Mouse (Mus musculus) thymus, postnatal 4 days (tissue): ENCODE data around the gene Ick.
"Not testable (repeated sequence)": the region's sequence is repeated elsewhere in the genome, so short reads cannot be mapped to it uniquely, and the experiment has no call there.

Experiments used
- DNase-seq: peaks from one replicate; pipeline ENCODE4 v3.0.0; 2021

The Ick gene

DNA sequence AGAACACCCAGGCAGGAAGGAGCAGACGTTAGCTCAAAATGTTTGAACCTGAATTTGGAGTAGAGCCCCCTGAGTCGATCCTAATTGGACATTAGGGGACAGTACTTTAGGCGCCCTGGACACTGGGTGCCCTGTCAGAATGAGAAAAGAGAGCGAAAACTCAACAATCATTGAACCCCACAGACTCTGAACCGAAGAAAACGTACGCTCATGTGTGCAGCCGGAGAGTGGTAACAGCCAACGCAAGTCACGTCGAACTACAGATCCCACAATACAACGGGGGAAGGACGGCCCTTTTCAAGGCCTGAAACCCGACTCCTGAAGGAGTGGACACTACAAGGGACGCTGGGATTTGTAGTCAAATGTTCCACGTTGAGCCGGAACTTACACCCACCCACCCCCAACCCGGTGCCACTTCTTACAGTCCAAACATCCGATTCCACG lies at the start of gene Ick, which contains the start of gene Fbxo9:
Gene Ick (plus strand): TSS at position 397 of the 444 bp plus-strand sequence.
Gene Fbxo9 (minus strand): TSS at position 270 of the 444 bp plus-strand sequence.
- peak; percentile 81 for DNase-seq

DNA sequence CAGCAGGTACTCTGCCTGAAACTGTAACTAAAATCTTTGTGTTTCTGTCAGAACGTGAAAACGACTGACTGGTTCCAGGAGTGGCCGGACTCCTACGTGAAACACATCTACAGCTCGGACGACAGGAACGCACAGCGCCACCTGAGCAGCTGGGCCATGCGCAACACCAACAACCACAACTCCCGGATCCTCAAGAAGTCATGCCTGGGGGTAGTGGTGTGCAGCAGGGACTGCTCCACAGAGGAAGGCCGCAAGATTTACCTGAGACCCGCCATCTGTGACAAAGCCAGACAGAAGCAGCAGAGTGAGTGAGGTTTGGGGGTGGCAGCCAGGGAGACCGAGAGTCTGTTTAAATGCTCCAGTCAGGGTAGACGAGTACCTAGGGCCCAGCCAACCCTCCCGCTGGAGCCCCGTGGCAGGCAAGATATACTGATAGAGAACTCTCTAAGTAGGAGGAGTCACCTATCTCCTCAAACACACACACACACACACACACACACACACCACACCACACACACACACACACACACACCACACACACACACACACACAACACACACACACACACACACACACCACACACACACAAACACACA lies 49.4 kb upstream of the Ick start:
- DNase-seq = no peak

DNA sequence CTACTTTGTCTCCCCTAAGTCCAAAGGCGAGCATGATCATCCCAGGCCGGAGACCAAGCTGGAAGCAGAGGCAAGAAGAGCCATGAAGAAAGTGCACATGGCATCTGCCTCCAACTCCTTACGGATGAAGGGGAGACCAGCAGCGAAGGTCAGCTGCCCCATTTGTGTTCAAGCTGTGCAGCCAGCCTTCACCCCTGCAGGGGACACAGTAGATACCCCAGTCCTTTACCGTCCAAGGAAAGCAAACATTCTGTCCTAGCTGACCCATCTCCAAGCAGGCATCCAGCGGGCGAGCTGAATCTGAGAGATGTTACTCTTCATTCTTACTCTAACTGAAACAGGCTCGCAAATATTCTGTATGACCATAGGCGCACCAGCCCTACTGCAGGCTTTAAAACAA lies 46.6 kb upstream of the Ick start:
- DNase-seq = no peak

DNA sequence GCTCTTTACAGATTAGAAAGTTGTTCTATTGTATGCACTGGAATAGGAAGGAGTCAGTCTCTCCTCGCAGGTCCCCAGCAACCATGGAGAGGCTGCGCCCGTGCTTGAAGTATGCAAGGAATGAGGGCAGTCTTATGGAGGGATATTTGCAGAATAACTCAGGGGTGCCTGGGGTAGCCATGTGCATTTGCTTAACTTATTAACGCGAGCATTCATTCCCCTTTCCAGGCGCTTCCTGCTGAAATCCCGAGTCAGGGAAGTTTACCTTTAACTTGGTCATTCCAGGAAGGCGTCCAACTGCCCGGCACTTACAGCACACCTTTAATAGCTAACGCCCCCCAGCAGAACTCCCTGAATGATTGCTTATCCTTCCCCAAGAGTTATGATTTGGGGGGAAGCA lies 44.9 kb upstream of the Ick start:
- DNase-seq = no peak

DNA sequence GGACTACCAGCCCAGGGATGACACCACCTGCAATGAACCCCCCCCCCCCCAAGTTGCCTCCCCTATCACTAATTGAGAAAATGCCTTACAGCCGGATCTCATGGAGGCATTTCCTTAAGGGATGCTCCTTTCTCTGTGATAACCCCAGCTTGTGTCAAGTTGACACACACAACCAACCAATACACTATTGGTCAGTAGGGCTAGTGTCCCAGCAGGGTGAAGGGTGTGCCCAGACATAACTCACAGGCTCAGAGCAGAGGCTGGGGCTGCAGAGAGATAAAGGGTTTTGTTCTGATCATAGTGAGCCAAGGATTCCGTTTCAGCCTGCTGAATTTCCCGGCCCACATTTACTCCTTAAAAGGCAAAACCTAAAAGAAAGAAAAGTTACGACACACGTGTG lies 38.5 kb upstream of the Ick start:
- no peak for DNase-seq

DNA sequence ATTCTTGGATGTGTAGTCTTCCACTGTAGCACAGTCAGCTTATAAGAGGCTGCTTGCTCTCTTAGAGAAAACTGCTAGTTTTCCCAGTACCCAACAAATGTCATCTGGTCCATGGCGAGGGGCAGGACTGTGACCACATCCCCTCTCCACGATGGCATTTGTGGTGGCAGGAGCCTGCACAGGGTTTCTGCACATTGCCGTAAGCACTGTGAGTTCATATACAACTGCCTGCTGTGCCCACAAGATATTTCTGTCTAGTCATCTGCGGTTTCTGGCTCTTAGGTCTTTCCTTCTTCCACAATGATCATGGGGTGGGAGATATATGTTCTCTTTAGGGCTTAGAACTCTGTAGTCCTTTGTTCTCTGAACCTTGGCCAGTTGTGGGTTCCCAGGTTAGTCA lies 37.4 kb upstream of the Ick start:
- DNase-seq = no peak

DNA sequence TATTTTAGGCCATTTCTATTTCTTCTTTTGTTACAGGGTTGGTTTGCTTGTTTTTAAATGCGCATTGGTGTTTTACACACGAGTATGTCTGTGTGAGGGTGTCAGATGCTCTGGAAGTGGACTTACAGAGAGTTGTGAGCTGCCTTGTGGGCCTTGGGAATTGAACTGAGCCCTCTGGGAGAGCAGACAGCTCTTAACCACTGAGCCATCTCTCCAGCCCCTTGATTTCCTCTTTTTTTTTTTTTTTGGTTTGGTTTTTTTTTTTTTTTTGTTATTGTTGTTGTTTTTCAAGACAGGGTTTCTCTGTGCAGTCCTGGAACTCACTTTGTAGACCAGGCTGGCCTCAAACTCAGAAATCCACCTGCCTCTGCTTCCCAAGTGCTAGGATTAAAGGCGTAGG lies 35.7 kb upstream of the Ick start:
- not testable (repeated sequence) for DNase-seq

DNA sequence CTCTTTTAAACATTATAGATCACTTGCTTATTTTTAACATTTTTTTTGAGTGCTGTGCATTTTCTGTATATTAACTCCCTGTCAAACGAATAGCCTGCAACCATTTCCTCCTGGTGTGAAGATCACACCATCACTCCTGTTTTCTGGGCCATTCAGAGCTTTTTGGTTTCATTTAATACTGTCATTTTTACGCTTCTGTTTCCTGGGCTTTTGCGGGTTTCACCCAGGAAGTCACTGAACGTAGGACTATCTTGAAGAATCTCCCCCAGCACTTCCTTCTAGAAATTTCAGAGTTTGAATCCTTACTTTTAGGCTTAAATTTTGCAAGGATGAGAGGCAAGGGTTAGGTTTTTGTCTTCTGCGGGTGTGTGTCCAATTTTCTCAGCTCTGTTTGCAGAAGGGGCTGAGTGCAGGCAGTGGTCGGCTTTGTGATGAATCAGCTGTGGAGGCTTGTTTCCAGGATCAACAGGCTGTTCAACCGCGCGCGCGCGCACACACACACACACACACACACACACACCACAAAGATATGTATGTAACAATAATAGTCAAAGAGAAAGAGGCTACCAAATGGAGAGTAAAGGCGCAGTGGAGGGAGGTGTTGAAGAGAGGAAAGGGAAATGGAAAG lies 35.2 kb upstream of the Ick start:
- DNase-seq = peak; percentile 15

DNA sequence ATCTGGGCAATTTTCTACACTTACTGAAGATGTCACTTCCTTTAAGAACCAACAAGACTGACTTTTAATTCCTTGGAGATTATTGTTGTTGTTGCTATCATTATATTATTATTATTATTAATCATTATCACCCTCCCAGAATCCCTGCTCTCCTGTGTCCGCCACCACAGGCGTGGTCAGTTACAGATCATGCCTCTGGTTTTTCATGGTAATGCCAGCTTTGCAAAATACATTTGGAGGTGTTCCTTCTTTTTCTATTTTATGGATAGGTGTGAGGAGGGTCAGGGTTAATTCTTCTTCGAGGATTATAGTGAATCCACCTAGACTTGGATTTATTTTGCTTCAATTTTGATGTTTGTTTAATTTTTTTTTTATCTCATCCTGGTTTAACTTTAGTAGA lies 33.7 kb upstream of the Ick start:
- DNase-seq = no peak

DNA sequence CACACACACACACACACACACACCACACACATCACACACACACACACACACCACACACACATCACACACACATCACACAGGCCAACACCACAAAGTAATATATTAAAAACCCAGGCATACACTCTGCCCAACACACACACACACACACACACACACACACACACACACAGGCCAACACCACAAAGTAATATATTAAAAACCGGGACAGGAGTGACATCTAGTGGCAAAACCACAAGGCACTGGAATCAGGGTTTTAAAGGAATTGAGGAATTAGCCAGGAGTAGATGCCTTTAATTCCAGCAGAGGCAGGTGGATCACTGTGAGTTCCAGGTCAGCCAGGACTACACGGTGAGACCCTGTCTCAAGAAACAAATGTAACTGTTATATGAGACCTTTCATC lies 30.8 kb upstream of the Ick start:
- DNase-seq = no peak

DNA sequence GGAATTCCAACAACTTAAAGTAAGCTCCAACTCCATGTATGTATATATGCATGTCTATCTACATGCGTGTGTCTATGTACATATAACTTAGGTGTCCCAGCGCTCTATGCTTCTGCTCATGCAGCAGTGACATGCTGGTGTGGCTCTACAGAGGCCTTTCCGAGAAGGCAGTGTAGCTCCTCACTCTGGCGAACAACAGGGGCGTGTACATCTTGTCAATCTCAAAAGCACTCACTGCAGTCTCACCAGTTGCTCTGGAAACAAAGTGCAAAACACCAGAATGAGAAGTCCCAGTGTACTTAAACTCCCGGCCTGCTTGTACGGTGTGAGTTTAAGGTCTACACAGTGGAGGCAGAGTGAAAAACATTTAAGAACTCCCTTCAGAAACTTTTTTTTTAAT lies 27.2 kb upstream of the Ick start:
- DNase-seq = no peak

DNA sequence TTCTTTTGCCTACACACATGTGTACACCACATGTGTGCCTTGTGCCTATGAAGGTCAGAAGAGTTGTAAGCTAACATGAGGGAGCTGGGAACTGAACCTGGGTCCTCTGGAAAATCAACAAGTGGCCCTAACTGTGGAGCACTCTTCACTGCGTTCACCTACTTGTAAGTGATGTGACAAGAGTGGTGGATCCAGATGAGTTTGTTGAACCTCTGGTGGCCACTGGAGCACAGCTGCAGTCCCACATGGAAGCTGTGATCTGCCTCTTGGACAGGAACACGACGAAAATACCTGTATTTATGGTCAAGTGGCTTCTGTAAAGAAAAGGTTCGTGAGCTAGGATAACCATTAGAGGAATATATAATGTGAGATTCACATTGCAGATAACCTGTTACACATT lies 24.7 kb upstream of the Ick start:
- DNase-seq = no peak

DNA sequence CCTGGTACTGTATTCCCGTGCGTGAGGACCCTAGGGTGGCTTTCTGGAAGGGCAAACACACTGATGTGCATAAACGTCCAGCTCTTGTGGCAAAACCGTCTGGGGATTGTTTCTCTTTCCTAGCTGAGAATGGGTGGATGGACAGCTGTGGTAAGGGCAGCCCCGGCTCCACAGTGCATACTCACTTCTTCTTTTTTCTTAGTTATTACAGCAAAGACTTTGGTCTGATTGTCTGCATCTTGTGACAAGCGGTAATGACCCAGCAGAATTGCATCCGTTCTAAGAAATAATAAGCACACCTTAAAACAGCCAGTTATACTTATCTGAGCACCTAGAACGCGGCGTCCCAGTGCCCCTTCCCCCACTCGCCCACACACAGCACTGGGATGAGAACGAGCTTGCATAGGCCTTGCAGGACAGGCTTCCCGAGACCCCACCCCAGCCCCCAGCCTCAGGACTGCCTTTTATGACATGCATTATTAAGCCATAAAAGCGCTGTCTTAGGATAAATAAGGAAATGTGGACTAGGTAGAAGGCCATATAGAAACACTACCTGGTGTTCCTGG lies 23.2 kb upstream of the Ick start:
- no peak for DNase-seq

DNA sequence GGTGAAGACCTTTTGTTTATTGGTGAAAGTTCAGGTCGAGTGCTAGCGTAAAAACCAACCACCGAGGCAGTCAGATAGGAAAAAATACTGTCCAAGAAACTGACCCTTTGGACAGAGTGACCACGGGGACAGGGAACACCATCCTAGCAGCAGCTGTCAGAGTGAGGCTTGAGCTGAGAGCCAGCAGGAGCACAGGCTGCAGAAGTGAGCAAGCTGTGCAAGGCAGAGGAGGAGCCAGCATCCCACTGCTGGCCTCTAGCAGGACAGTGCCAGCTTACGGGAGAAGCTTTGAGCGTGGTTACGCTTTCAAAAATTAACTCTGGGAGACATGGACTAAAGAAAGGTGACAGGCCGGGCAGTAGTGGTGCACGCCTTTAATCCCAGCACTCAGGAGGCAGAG lies 21.2 kb upstream of the Ick start:
- no peak for DNase-seq

DNA sequence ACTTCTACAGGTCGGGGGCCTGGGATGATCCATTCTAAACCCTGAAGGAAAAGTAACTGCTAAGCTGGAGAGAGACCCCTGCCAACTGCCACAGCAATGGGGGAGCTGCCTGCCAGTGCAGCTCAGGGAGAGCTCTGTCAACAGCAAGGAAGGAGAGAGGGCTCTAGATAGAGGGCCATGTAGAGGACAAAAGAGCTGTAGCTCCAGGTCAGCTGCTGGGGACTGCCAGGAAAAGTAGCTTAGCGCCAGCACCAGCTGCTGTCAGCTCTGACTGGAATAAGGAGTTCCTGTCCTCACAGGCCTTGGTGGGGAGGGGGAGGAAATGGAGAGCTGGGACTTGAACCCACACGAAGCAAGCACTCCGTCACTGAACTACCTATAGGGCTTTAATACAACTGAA lies 20.5 kb upstream of the Ick start:
- DNase-seq = no peak

DNA sequence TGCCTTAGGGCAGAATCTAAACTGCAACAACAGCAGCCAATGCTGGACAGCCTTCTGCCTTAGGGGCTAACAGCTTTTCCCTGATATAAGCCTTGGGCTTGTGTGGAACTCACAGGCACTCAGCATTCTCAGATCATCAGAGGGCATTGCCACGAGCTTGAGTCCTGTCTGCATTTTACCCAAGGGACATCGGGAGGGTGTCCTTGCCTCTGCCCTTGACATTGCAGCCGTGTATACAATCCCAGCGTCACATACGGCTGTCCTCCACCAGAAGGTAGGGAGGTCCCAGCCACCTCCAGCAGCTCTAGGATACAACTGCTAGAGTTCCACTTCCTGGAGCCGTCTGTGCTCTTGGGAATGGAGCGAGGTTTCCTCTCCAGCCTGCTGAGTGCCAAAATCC lies 20.0 kb upstream of the Ick start:
- DNase-seq = no peak

DNA sequence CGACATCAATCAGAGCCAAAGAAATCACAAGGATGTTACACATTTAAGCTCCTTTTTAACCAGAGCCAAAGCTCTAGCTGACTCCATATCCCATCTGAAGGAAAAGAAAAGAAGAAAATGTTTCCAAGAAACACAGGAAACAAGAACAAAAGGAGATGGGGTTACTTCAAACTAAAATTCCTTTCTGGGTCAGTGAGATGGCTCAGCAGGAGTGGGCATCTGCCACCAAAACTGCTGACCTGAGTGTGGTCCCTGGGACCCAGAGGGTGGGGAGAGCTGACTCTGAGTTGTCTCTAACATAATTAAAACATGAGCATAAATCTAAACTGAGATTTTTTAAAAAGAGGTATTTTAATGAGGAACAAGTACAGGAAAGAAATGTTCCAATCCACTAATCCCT lies 19.1 kb upstream of the Ick start:
- DNase-seq = no peak

DNA sequence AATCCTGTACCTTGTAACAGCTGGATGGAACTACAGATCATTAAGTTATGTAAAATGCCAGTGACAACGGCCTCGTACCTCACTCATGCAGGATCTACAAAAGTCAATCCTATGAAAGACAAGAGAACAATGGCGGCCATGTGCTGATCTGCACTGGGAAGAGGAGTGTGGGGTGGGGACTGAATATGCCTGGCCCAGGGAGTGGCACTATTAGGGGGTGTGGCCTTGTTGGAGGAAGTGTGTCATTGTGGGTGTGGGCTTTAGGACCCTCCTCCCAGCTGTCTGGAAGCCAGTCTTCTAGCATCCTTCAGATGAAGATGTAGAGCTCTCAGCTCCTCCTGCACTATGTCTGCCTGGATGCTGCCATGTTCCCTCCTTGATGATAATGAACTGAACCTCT lies 18.4 kb upstream of the Ick start:
- no peak for DNase-seq

DNA sequence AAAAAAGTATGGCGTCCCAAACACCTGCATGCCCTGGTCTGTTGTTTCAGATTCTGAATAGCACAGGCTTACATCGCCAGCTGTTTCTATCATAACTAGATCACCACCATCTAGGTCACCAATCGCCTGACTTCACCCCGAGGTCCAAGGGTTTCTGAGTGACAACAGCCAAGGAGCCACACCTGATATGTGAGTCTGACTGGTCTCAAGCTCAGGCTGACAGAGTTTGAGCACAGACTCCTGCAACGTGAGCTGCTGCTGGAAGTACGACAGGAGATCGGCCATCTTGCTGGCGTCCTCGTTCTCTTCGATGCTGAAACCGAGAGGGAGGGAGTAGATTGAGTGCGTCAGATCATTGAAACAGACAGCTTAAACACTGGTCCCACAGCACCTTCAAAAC lies 13.3 kb upstream of the Ick start:
- DNase-seq = no peak

DNA sequence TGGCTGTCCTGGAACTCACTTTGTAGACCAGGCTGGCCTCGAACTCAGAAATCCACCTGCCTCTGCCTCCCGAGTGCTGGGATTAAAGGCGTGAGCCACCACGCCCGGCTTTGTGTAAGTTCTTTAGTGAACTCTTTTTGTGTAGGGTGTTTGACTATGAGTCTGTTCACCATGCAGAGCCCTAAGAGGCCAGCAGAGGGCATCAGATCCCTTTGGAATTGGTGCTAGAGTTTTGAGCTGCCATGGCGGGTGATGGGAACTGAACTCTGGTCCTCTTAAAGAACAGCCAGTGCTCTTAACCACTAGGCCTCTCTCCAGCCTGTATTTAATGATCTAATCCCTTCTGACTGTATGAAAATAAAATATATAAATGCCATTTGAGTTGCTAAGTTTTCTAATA lies 12.6 kb upstream of the Ick start:
- peak; percentile 56 for DNase-seq

DNA sequence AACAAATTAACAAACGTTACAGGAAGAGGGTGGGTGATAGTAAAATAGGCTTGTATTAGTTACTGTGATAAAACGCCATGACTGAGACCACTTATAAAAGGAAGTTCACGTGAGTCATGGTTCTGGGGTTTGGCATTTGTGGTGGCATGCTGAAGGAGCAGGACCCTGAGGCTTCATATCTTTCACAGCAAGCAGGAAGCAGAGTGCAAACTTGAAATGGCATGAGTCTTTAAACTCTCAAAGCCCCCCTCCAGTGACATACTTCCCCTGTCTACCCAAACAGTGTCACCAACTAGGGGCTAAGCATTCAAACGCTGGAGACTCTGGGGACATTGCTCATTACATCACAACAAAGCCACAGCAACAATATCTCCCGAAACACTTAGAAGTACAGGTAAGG lies 8.0 kb upstream of the Ick start:
- no peak for DNase-seq

DNA sequence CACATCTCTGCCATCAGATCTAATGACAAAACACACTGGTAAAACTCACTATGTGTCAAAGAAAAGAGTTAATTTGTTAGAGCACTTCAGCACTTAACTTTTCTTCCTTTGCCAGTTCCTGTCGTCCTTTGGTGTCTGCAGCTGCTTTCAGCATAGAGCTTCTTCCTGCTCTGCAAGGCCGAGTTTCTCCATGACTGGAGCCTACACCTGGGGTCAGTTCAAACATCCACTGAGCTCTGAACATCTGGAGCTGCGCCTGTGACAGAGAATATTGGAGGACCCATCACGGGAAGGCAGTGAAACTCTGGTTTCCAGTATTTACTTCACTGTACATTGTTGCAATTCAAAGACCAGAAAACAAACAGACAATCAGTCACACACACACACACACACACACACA lies 7.6 kb upstream of the Ick start:
- peak; percentile 42 for DNase-seq

DNA sequence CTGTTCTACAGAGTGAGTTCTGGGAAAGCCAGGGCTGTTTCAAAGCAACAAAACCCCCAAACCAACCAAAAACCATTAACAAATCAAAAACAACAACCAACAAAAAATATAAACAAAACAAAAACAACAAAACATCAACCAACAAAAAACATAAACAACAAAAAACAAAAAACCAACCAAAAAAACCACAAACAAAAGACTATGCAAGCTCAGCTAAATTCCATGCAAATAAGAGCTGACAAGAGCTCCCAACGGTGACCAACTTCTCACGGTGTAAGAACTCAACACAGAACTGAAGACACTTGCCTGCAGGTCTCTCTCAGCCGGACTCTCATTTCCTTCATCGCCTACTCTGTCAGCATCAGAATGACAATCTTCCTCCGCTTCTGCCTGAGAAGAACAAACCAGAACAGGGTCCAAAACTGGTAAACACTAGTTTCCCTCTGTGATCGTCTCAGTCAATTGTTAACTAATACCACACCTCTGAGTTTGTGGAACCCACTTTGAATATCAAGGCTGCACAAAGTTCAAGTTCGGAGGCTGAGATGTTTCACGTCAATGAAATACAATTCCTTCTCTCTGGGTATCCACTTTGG lies 4.9 kb upstream of the Ick start:
- no peak for DNase-seq

DNA sequence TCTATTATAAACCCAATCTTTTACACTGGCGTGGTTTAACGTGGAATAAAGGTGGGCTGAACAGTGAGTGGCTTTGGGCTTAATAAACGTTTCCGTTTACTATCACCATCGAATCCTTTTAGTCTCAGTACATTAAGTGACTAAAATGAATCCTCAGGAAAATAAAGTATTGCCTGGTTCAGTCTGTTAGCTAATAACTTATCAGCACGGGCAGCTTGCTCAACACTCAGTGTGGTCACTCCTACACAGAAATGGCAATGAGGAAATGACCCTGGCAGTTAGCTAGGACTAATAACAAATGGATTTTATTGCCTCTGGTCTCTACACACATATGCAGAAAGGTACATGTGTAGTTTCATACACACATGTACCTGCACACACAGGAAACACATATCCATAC lies 4.0 kb upstream of the Ick start:
- no peak for DNase-seq
